In the genomic region with DNA sequence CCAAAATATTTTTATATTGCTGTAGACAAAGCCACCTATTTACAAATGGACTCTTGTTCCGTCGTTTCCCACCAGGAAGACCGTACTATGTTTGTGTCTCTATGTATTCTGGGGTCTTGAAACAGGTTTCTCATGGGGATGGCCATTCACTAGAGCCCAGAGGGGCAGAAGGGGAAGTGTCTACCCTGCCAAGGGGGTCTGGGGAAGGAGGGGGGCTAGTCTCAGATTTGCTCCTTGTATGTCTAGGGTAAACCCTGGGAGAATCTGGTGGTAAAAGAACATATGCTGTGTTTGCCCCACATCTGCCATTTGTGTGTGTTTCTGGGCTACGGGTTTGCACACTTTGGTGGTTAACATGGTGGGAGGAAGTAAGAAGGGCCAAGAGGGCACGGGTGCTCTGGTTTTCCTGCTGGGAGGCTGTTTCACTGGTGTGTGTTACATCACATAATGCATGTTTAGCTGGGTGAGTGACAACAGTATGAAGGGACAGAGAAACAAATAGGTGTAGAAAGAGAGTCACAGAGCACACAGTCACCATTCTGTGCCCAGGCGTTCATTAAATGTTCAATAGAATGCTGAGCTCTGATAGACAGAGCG, we compare ENCODE assay signal across 25 mouse cellular contexts. TPM values are rescaled to one million over a fixed set of nuclear protein-coding genes. Genes with fewer than 3 reads are reported as not detected.
DNase-seq lines count a peak whose midpoint lies in the region; ATAC-seq and TF ChIP-seq lines count a peak whose summit lies in the region.
"Had no signal": no experiment of that assay in that cellular context is flagged by ENCODE, and none has a peak within 500 bp of the region (broad histone marks: within the 10 kb centered on the region; RNA-seq: fewer than 3 reads in every experiment).

No protein-coding gene starts in this region.

- no peak overlapping the region for H3K9ac ChIP-seq in hindbrain, embryonic 12.5 days
- no peak overlapping the region for H3K9ac ChIP-seq in hindbrain, postnatal 0 days (replicated peaks; ENCODE audit: low read length)
- no peak overlapping the region for H3K9ac ChIP-seq in embryonic facial prominence, embryonic 11.5 days (replicated peaks; ENCODE audit: low read length)
- H3K9ac ChIP-seq: embryonic facial prominence, embryonic 13.5 days; heart, embryonic 15.5 days; liver, embryonic 15.5 days; lung, embryonic 15.5 days had no signal

- H3K4me3 ChIP-seq in hindbrain, embryonic 12.5 days = no peak overlapping the region
- H3K4me3 ChIP-seq in hindbrain, postnatal 0 days (ENCODE audit: low read length) = no peak overlapping the region
- no peak overlapping the region for H3K4me3 ChIP-seq in embryonic facial prominence, embryonic 11.5 days (ENCODE audit: low read depth, low read length)
- H3K4me3 ChIP-seq in limb, embryonic 10.5 days = no peak overlapping the region
- H3K4me3 ChIP-seq: embryonic facial prominence, embryonic 13.5 days; erythroblast, embryonic 14.5 days; gastrocnemius, adult 2 months; heart, embryonic 15.5 days; liver, embryonic 15.5 days; lung, embryonic 15.5 days had no signal

- ATAC-seq in hindbrain, embryonic 12.5 days (ENCODE audit: low FRiP score) = no peak
- no peak for ATAC-seq in hindbrain, postnatal 0 days
- peak; percentile 47 for ATAC-seq in common myeloid progenitor, adult 5-6 weeks (replicated peaks; ENCODE audit: low read depth, poor library complexity, severe bottlenecking)
- ATAC-seq in embryonic facial prominence, embryonic 11.5 days (replicated peaks; ENCODE audit: insufficient number of reproducible peaks, low FRiP score, low TSS enrichment, low read depth) = peak; percentile 41
- ATAC-seq: inflammation-experienced regulatory T-cells, adult 6 months had no signal

- H3K36me3 ChIP-seq in hindbrain, embryonic 12.5 days = peaks cover 56% of the 10 kb centered on the region
- 0 out of 2 replicates have a peak, but pooled peaks cover 4% of the 10 kb centered on the region for H3K36me3 ChIP-seq in hindbrain, postnatal 0 days (ENCODE audit: insufficient read depth, low read length)
- no peaks in the 10 kb centered on the region; the same call in 1 of the 2 replicates for H3K36me3 ChIP-seq in embryonic facial prominence, embryonic 11.5 days (replicated peaks; ENCODE audit: control insufficient read depth, insufficient read depth, low read depth, low read length)
- H3K36me3 ChIP-seq in limb, embryonic 10.5 days = peaks cover 91% of the 10 kb centered on the region
- H3K36me3 ChIP-seq: liver, embryonic 15.5 days had no signal

- no peak for DNase-seq in hindbrain, postnatal 0 days (ENCODE audit: low spot score)
- DNase-seq in embryonic facial prominence, embryonic 11.5 days (ENCODE audit: low spot score) = peak; percentile 21
- no peak for DNase-seq in limb, embryonic 10.5 days (ENCODE audit: low spot score)
- DNase-seq in right cerebral cortex, postnatal 25 days = no peak
- no peak for DNase-seq in kidney, postnatal 10 days
- DNase-seq: adrenal gland, adult 2 months; cerebellum, adult 18-20 months; gastrocnemius, adult 2 months; heart, postnatal 36 days; kidney, adult 2 months; liver; lung, postnatal 4 days; spleen, adult 18-20 months had no signal

- H3K27me3 ChIP-seq in hindbrain, embryonic 12.5 days = no peaks in the 10 kb centered on the region
- H3K27me3 ChIP-seq in hindbrain, postnatal 0 days (ENCODE audit: insufficient read depth, low read length) = no peaks in the 10 kb centered on the region
- H3K27me3 ChIP-seq in embryonic facial prominence, embryonic 11.5 days (ENCODE audit: control insufficient read depth, insufficient read depth, low read length) = no peaks in the 10 kb centered on the region
- H3K27me3 ChIP-seq in limb, embryonic 10.5 days (ENCODE audit: low read depth, poor library complexity, severe bottlenecking) = no peaks in the 10 kb centered on the region
- H3K27me3 ChIP-seq: embryonic facial prominence, embryonic 13.5 days; heart, embryonic 15.5 days; liver, embryonic 15.5 days; lung, embryonic 15.5 days had no signal

- no peak overlapping the region for H3K4me2 ChIP-seq in hindbrain, embryonic 12.5 days (replicated peaks)
- H3K4me2 ChIP-seq in hindbrain, postnatal 0 days (ENCODE audit: low read depth, low read length) = no peak overlapping the region
- no peak overlapping the region for H3K4me2 ChIP-seq in embryonic facial prominence, embryonic 11.5 days (ENCODE audit: low read depth, low read length)
- H3K4me2 ChIP-seq: embryonic facial prominence, embryonic 13.5 days; heart, embryonic 15.5 days; liver, embryonic 15.5 days; lung, embryonic 15.5 days had no signal

- TF ChIP-seq CTCF in hindbrain, postnatal 0 days (IDR thresholded peaks at IDR 0.05; ENCODE audit: low read depth) = no peak

- H3K9me3 ChIP-seq in hindbrain, embryonic 12.5 days (replicated peaks) = no peaks in the 10 kb centered on the region
- H3K9me3 ChIP-seq in hindbrain, postnatal 0 days (ENCODE audit: low read length) = no peaks in the 10 kb centered on the region
- no peaks in the 10 kb centered on the region for H3K9me3 ChIP-seq in embryonic facial prominence, embryonic 11.5 days (replicated peaks; ENCODE audit: control insufficient read depth, low read length)
- H3K9me3 ChIP-seq in limb, embryonic 10.5 days (replicated peaks) = no peaks in the 10 kb centered on the region
- H3K9me3 ChIP-seq: embryonic facial prominence, embryonic 13.5 days; heart, embryonic 15.5 days; liver, embryonic 15.5 days; lung, embryonic 15.5 days had no signal

- peak overlapping the region; percentile 74 for H3K27ac ChIP-seq in hindbrain, embryonic 12.5 days
- no peak overlapping the region for H3K27ac ChIP-seq in hindbrain, postnatal 0 days
- H3K27ac ChIP-seq in embryonic facial prominence, embryonic 11.5 days (replicated peaks; ENCODE audit: low read depth, low read length) = no peak overlapping the region
- peak overlapping the region; percentile 42; the same call in 1 of the 2 replicates for H3K27ac ChIP-seq in limb, embryonic 10.5 days
- H3K27ac ChIP-seq: embryonic facial prominence, embryonic 13.5 days; gastrocnemius, adult 2 months; heart, embryonic 15.5 days; kidney, postnatal 0 days; liver, embryonic 15.5 days; lung, embryonic 15.5 days had no signal

- 60% methylated on average over 7 of the region's 7 CpGs for WGBS in hindbrain, embryonic 12.5 days
- WGBS in hindbrain, postnatal 0 days = 67% methylated on average over 7 of the region's 7 CpGs
- 76% methylated on average over 7 of the region's 7 CpGs for WGBS in embryonic facial prominence, embryonic 11.5 days
- WGBS in limb, embryonic 10.5 days = 89% methylated on average over 7 of the region's 7 CpGs

- peaks cover 48% of the 10 kb centered on the region for H3K4me1 ChIP-seq in hindbrain, embryonic 12.5 days
- H3K4me1 ChIP-seq in hindbrain, postnatal 0 days (ENCODE audit: insufficient read depth, low read length) = no peaks in the 10 kb centered on the region
- no peaks in the 10 kb centered on the region; the same call in none of the 2 replicates for H3K4me1 ChIP-seq in embryonic facial prominence, embryonic 11.5 days (ENCODE audit: control insufficient read depth, insufficient read depth, low read length)
- H3K4me1 ChIP-seq in limb, embryonic 10.5 days = peaks cover 60% of the 10 kb centered on the region
- H3K4me1 ChIP-seq: heart, embryonic 15.5 days; liver, embryonic 15.5 days; lung, embryonic 15.5 days had no signal

RNA-seq across cellular contexts. Expression of a gene that starts 41.1 kb away (rescaled TPM):
- polyA plus RNA-seq in hindbrain, embryonic 12.5 days (2016; fragmentation: Nextera tagmentation; extraction: Ambion mirVana) = 1.5 and 1.6 TPM in 2 replicates
- 1.4 and 1.9 TPM in 2 replicates for total RNA-seq in hindbrain, postnatal 0 days (2014; rRNA removed)
- polyA plus RNA-seq in hindbrain, postnatal 0 days (2015; fragmentation: Nextera tagmentation; extraction: Ambion mirVana) = 0.81 and 1.3 TPM in 2 replicates
- not detected in 2 replicates for total RNA-seq in common myeloid progenitor, adult 5-6 weeks (2017)
- 0.84 and 0.89 TPM in 2 replicates for polyA plus RNA-seq in embryonic facial prominence, embryonic 11.5 days (2014; fragmentation: Nextera tagmentation; extraction: Ambion mirVana)
- polyA plus RNA-seq in limb, embryonic 10.5 days (2016; fragmentation: Nextera tagmentation; extraction: Ambion mirVana) = 0.69 and 0.74 TPM in 2 replicates
- total RNA-seq: gastrocnemius, adult 2 months; neutrophil, adult 5-6 weeks had no signal
- polyA plus RNA-seq: C2C12; inflammation-experienced regulatory T-cells, adult 6 months; testis, adult 2 months had no signal

Comparison
In these comparisons a context has a peak if more than half of its experiments do, and no peak if none do; other contexts are left out.
1. H3K27ac ChIP-seq: peak in hindbrain, embryonic 12.5 days (single experiment) and limb, embryonic 10.5 days (single experiment); none in hindbrain, postnatal 0 days (single experiment) and embryonic facial prominence, embryonic 11.5 days (single experiment).
2. ATAC-seq: peak in common myeloid progenitor, adult 5-6 weeks (single experiment) and embryonic facial prominence, embryonic 11.5 days (single experiment); none in hindbrain, embryonic 12.5 days (single experiment) and hindbrain, postnatal 0 days (single experiment).